Mouse (Mus musculus): ENCODE results near the gene Lgals4.
"Not testable (repeated sequence)": the region's sequence is repeated elsewhere in the genome, so short reads cannot be mapped to it uniquely, and the experiment has no call there.

The Lgals4 gene

GRCm38 (mm10) chr7:28865481-28866300 is 32.0 kb downstream of the Lgals4 start:
- peak; percentile 48 for DNase-seq (ENCODE audit: low read depth)

GRCm38 (mm10) chr7:28866769-28867507 is 33.3 kb downstream of the Lgals4 start:
- no peak for DNase-seq (ENCODE audit: low read depth)

DNA sequence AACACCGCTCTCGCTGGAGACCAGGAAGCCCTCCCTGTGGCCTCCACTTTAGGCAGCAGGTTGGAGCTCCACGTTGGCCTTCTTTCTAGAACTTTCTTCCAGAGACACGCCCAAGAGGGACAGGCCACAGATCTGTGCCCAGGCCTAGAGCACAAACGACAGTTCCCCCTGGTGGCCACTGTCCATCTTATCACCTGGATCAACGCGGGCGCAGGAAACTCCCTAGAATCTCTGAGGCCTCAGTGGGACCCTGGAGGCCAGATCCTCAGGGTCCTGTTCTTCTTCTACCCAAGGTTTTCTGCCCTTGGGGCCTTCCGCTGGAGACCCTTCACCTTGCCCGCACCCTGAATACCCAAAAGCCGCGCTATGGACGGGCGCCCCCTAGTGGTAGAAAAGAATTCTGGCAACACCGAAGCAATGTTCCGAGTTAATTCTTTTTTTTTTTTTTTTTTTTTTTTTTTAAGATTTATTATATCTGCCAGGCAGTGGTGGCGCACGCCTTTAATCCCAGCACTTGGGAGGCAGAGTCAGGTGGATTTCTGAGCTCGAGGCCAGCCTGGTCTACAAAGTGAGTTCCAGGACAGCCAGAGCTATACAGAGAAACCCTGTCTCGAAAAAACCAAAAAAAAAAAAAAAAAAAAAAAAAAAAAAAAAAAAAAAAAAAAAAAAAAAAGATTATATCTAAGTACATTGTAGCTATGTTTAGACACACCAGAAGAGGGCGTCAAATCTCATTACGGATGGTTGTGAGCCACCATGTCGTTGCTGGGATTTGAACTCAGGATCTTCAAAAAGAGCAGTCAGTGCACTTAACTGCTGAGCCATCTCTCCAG is 34.1 kb downstream of the Lgals4 start:
- peak; percentile 54 for DNase-seq (ENCODE audit: low read depth)

DNA sequence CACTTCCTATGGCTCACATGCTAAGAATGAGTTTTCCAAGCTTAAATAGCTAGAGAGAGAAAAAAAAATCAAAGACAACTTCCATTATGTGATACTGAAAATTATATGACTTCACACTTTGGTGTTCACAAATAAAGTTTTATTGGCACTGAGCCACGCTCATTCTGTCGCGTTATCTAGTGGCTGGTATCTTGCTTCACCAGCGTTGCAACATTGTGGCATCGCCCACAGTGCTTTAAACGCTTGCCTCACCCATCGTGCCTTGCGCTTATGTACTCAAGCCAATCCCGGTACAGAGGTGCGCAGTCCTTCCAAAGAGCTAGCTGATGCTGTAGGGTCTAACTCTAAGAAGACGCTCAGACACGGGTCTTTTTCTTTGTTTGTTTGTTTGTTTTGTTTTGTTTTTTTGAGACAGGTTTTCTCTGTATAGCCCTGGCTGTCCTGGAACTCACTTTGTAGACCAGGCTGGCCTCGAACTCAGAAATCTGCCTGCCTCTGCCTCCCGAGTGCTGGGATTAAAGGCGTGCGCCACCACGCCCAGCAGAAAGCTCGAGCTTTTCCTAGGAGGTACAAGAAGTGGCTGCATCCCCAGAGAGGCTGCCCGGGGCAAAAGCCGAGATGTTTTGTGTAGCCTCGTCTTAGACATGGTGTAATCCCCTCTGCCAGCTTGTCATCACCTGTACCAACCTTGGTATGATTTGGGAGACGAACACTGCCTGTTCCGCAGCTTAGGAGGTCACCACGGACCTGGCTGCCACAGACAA is 37.4 kb downstream of the Lgals4 start:
- no peak for DNase-seq (ENCODE audit: low read depth)

DNA sequence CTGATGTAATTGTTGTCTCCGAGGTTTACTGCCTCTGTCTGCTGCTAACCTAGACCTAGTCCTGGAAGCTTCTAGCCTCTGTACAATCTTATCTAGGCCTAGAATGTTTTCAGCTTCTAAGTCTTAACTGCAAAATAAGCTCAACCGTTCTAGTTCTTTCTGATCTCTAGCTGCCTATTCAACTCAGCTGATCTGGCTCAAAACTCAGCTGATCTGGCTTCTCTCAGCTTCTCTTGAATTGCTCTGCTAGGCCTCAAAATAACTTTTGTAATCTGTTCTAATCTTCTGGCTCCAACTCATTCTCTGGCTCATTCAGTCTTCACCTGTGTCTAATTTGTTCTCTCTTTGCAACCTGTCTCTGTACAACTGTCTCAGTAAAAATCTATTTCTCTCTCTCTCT is 40.9 kb downstream of the Lgals4 start:
- no peak for DNase-seq (ENCODE audit: low read depth)

DNA sequence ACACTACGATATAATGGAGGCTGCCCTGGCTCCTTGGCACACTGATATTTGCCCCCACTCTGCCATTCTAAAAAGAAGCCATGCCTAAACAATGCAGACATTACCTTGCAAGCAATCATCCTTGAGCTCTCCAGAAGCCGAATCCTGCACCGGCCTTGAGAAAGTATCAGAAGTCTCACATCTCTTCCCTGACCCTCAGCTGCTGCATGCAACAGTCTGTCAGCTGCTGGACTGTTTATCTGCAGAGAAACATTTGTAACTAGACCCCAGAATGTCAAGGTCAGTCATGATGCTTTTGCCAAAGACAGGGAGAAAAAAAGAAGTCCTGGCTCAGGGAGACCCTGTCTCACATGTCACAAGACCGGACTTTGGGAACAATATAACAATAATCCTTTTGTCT is 42.4 kb downstream of the Lgals4 start:
- no peak for DNase-seq (ENCODE audit: low read depth)

DNA sequence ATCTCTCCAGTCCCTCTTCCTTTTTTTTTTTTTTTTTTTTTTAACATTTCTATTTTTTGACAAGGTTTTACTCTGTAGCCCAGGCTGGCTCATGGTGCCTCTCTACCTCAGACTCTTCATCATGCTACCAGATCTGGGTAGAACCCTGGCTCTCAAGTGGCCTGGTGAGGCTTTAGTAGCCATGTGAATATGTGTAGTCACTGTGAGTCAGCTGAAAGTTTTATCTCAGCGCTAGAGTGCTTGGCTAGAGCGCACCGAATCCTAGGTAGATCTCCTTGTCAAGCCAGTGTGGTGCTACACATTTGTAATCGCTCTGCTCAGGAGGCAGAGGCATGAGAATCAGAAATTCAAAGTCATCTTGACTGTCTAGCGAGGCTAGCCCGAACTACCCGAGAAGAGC is 43.5 kb downstream of the Lgals4 start:
- DNase-seq (ENCODE audit: low read depth): no peak

- no peak for DNase-seq (ENCODE audit: low read depth)
Measured at GRCm38 (mm10) chr7:28877856-28878255, 44.2 kb downstream of the Lgals4 start.

DNA sequence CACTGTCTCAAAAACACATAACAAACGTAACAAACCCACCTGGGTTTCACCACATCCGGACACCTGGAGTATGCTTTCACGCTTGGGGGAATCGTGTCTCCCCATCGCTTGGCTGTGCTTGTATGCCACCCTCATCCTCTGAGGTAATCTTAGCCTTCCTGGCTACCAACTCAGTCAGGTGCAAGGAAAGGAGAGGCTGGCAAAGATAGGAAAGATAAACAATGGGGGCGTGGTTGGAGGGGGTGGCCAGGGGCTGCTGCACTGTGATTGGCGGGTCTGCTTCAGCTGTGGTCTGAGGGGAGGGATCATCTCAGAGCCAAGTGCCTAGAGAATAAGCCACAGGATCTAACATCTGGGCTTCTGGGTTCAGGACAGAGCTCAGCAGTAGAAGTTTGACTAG is 46.0 kb downstream of the Lgals4 start:
- DNase-seq (ENCODE audit: low read depth): no peak

DNA sequence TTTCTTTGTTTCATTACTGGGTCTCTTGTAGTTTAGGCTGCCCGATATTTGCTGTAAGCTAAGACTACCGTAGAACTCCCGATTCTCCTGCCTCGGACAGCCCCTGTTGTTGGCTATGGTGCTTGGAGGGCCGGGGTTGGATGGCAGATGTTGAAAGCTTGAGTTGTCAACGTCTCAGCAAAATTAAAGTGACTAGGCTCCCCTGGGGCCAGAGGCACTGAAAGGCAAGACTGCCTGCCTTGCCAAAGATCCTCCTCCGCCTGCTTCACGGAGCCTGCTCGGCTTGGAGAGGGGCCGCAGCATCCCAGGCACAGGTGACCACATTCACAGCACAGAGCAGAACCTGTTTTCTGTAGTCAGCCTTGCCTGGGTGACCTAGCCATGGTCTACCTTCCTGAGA is 46.9 kb downstream of the Lgals4 start:
- no peak for DNase-seq (ENCODE audit: low read depth)

DNA sequence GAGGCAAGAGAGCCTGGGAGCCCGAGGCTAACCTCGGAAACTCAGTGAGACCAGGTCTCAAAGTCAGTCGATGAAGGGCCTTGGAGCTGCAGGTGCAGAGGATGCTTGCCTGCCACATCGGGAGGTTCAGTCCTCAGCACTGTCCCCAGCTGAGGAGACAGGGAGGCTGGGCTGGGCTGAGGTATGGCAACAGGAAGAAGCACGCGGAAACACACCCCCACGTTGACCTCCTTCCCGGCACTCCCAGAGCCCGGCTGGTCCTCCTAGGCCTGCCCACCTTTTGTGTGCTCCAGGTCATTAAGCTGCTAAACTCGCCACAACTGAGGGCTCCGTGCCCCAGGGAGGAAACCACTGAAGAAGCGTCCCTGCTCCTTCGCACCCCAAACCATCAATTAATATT is 47.5 kb downstream of the Lgals4 start, which contains the start of gene Capn12:
Gene Capn12, plus strand, starts transcription at position 224 of the 400 bp plus-strand sequence.
- no peak for DNase-seq (ENCODE audit: low read depth)

- DNase-seq (ENCODE audit: low read depth): no peak
Measured at GRCm38 (mm10) chr7:28883039-28883438, 49.4 kb downstream of the Lgals4 start.

GRCm38 (mm10) chr7:28883704-28884103 is 50.0 kb downstream of the Lgals4 start:
- not testable (repeated sequence) for DNase-seq (ENCODE audit: low read depth)

DNA sequence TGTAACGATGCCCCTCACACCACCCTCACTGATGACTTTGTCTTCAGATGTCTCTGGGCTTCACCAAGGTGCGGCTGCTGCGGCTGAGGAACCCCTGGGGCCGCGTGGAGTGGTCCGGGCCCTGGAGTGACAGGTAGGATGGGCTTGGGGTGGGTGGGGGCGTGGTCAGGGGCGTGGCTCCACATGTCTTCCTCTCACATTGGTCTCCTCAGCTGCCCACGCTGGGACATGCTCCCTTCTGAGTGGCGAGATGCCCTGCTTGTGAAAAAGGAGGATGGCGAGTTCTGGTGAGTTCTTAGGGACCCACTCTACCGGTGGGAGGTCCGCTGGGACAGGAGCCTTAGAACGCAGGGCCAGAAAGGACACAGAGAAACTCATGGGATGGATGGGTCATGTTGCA is 52.8 kb downstream of the Lgals4 start:
- no peak for DNase-seq (ENCODE audit: low read depth)

DNA sequence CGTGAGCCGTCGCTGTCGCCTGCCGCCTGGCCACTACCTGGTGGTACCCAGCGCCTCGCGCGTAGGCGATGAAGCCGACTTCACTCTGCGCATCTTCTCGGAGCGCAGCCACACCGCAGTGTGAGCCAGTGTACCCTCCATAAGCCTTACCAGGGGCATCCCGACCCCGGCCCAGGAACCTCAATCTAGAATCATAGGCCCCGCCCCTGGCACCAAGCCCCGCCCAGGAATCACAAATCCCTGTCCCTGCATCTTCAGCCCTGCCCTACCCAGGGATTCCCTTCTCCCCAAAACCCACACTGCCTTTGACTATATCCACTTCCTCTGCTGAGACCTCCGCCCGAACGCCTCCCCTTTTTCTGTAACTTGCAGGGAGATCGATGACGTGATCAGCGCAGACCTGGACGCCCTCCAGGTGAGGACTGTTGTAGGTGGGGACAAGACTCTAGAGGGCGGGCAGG is 55.1 kb downstream of the Lgals4 start:
- DNase-seq (ENCODE audit: low read depth): no peak

Data from fibroblast of lung, adult 2 months (primary cell).